37 mouse cellular contexts compared by ENCODE assay signal in genomic region chrX:139859402-139859801, GRCm38 (mm10). TPM values are rescaled to one million over a fixed set of nuclear protein-coding genes. Genes with fewer than 3 reads are reported as not detected.
DNase-seq lines count a peak whose midpoint lies in the region; ATAC-seq and TF ChIP-seq lines count a peak whose summit lies in the region.
"Had no signal": no experiment of that assay in that cellular context is flagged by ENCODE, and none has a peak within 500 bp of the region (broad histone marks: within the 10 kb centered on the region; RNA-seq: fewer than 3 reads in every experiment).

No protein-coding gene starts in this region.

- no peak for ATAC-seq in heart, embryonic 12.5 days (ENCODE audit: insufficient number of reproducible peaks, low FRiP score)
- ATAC-seq in stomach, postnatal 0 days (ENCODE audit: low FRiP score, low TSS enrichment) = peak; percentile 61
- ATAC-seq in lung, postnatal 0 days = no peak
- ATAC-seq: forebrain, embryonic 15.5 days; midbrain, embryonic 13.5 days had no signal

- no peaks in the 10 kb centered on the region for H3K4me1 ChIP-seq in heart, embryonic 12.5 days (replicated peaks)
- H3K4me1 ChIP-seq in heart, embryonic 10.5 days = no peaks in the 10 kb centered on the region
- H3K4me1 ChIP-seq in stomach, postnatal 0 days (replicated peaks; ENCODE audit: control insufficient read depth, insufficient read depth) = no peaks in the 10 kb centered on the region
- no peaks in the 10 kb centered on the region for H3K4me1 ChIP-seq in lung, postnatal 0 days (ENCODE audit: insufficient read depth, low read depth, low read length)
- H3K4me1 ChIP-seq: embryonic facial prominence, embryonic 13.5 days; forebrain, embryonic 10.5 days; forebrain, embryonic 15.5 days; hindbrain, embryonic 13.5 days; kidney, embryonic 15.5 days; limb, embryonic 10.5 days; limb, embryonic 15.5 days; liver, embryonic 13.5 days; midbrain, embryonic 13.5 days; neural tube, embryonic 15.5 days had no signal

- no peak for TF ChIP-seq CTCF in stomach, postnatal 0 days (IDR thresholded peaks at IDR 0.05; ENCODE audit: low read depth)
- no peak for TF ChIP-seq CTCF in lung, postnatal 0 days (IDR thresholded peaks at IDR 0.05)

- no peaks in the 10 kb centered on the region for H3K36me3 ChIP-seq in heart, embryonic 12.5 days
- no peaks in the 10 kb centered on the region for H3K36me3 ChIP-seq in heart, embryonic 10.5 days
- H3K36me3 ChIP-seq in stomach, postnatal 0 days (ENCODE audit: control insufficient read depth, insufficient read depth, low read length) = no peaks in the 10 kb centered on the region
- no peaks in the 10 kb centered on the region for H3K36me3 ChIP-seq in lung, postnatal 0 days (ENCODE audit: insufficient read depth, low read length)
- H3K36me3 ChIP-seq: embryonic facial prominence, embryonic 13.5 days; forebrain, embryonic 10.5 days; forebrain, embryonic 15.5 days; kidney, embryonic 15.5 days; limb, embryonic 10.5 days; limb, embryonic 15.5 days; liver, embryonic 13.5 days; midbrain, embryonic 13.5 days; neural tube, embryonic 15.5 days had no signal

- H3K9me3 ChIP-seq in heart, embryonic 12.5 days (replicated peaks) = no peaks in the 10 kb centered on the region
- H3K9me3 ChIP-seq in heart, embryonic 10.5 days = no peaks in the 10 kb centered on the region
- no peaks in the 10 kb centered on the region for H3K9me3 ChIP-seq in stomach, postnatal 0 days (ENCODE audit: control insufficient read depth, low read length)
- H3K9me3 ChIP-seq in lung, postnatal 0 days (ENCODE audit: low read length) = no peaks in the 10 kb centered on the region
- H3K9me3 ChIP-seq: embryonic facial prominence, embryonic 13.5 days; forebrain, embryonic 10.5 days; forebrain, embryonic 15.5 days; G1E; hindbrain, embryonic 13.5 days; kidney, embryonic 15.5 days; limb, embryonic 10.5 days; limb, embryonic 15.5 days; liver, embryonic 13.5 days; midbrain, embryonic 13.5 days; neural tube, embryonic 15.5 days had no signal

- DNase-seq in heart, embryonic 10.5 days (ENCODE audit: low spot score) = no peak
- DNase-seq in left cerebral cortex, postnatal 14 days (ENCODE audit: low spot score in 2 of 2) = peak; percentile 7 to 17
- no peak for DNase-seq in left cerebral cortex, adult 8-10 months (ENCODE audit: low spot score in 2 of 2)
- peak; percentile 72 for DNase-seq in brain, adult 2 months (ENCODE audit: low read depth, low spot score)
- DNase-seq in stomach, postnatal 0 days (ENCODE audit: low spot score) = no peak
- DNase-seq in lung, postnatal 0 days (ENCODE audit: low spot score) = no peak
- DNase-seq in layer of hippocampus, adult 9-10 months (ENCODE audit: low spot score) = no peak
- DNase-seq: adrenal gland, postnatal 25 days; cerebellum, adult 18-20 months; cerebellum, postnatal 10 days; gastrocnemius, postnatal 10 days; heart, adult 11 months; kidney, adult 18-20 months; kidney, postnatal 36 days; liver, embryonic 13.5 days; lung, adult 18-20 months; lung, postnatal 10 days; retina, postnatal 1 day; right cerebral cortex, postnatal 25 days; spleen, adult 18-20 months had no signal

- no peak overlapping the region for H3K9ac ChIP-seq in heart, embryonic 12.5 days
- H3K9ac ChIP-seq in stomach, postnatal 0 days (ENCODE audit: low read length) = no peak overlapping the region
- no peak overlapping the region for H3K9ac ChIP-seq in lung, postnatal 0 days (replicated peaks; ENCODE audit: low read depth)
- H3K9ac ChIP-seq: embryonic facial prominence, embryonic 13.5 days; forebrain, embryonic 15.5 days; hindbrain, embryonic 13.5 days; kidney, embryonic 15.5 days; limb, embryonic 15.5 days; liver, embryonic 13.5 days; midbrain, embryonic 13.5 days; neural tube, embryonic 15.5 days had no signal

- intact Hi-C loops in left cerebral cortex, postnatal 14 days (cut with DNase I) = no loop called here

- TF ChIP-seq EP300 in stomach, postnatal 0 days (optimal IDR thresholded peaks at IDR 0.05) = no peak
- TF ChIP-seq EP300 in lung, postnatal 0 days (IDR thresholded peaks at IDR 0.05) = no peak

- 0 out of 2 replicates have a peak overlapping the region, but pooled peaks have one; percentile 6 for H3K4me2 ChIP-seq in heart, embryonic 12.5 days
- no peak overlapping the region for H3K4me2 ChIP-seq in stomach, postnatal 0 days (replicated peaks; ENCODE audit: low read depth)
- no peak overlapping the region for H3K4me2 ChIP-seq in lung, postnatal 0 days (replicated peaks; ENCODE audit: low read depth, low read length)
- H3K4me2 ChIP-seq: embryonic facial prominence, embryonic 13.5 days; forebrain, embryonic 15.5 days; hindbrain, embryonic 13.5 days; kidney, embryonic 15.5 days; limb, embryonic 15.5 days; liver, embryonic 13.5 days; midbrain, embryonic 13.5 days; neural tube, embryonic 15.5 days had no signal

- H3K27me3 ChIP-seq in heart, embryonic 12.5 days (replicated peaks) = no peaks in the 10 kb centered on the region
- H3K27me3 ChIP-seq in heart, embryonic 10.5 days (ENCODE audit: insufficient read depth, poor library complexity, severe bottlenecking) = no peaks in the 10 kb centered on the region
- no peaks in the 10 kb centered on the region for H3K27me3 ChIP-seq in stomach, postnatal 0 days (ENCODE audit: control insufficient read depth, insufficient read depth, low read length)
- no peaks in the 10 kb centered on the region for H3K27me3 ChIP-seq in lung, postnatal 0 days (replicated peaks; ENCODE audit: insufficient read depth, low read length)
- H3K27me3 ChIP-seq: forebrain, embryonic 15.5 days; limb, embryonic 15.5 days; liver, embryonic 13.5 days had no signal

- H3K4me3 ChIP-seq in heart, embryonic 12.5 days = no peak overlapping the region
- H3K4me3 ChIP-seq in heart, embryonic 10.5 days = no peak overlapping the region
- H3K4me3 ChIP-seq in stomach, postnatal 0 days (ENCODE audit: low read depth, low read length) = no peak overlapping the region
- no peak overlapping the region for H3K4me3 ChIP-seq in lung, postnatal 0 days (ENCODE audit: low read depth, low read length)
- H3K4me3 ChIP-seq: embryonic facial prominence, embryonic 13.5 days; forebrain, embryonic 10.5 days; forebrain, embryonic 15.5 days; hindbrain, embryonic 13.5 days; kidney, embryonic 15.5 days; layer of hippocampus, adult 2 months; limb, embryonic 10.5 days; limb, embryonic 15.5 days; liver, embryonic 13.5 days; midbrain, embryonic 13.5 days; neural tube, embryonic 15.5 days had no signal

- WGBS in heart, embryonic 12.5 days = 33% methylated on average over 5 of the region's 5 CpGs
- 41% methylated on average over 5 of the region's 5 CpGs for WGBS in heart, embryonic 10.5 days
- WGBS in stomach, postnatal 0 days = 54% methylated on average over 5 of the region's 5 CpGs
- 58% methylated on average over 5 of the region's 5 CpGs for WGBS in lung, postnatal 0 days

- H3K27ac ChIP-seq in heart, embryonic 12.5 days (ENCODE audit: poor library complexity, severe bottlenecking) = no peak overlapping the region
- H3K27ac ChIP-seq in heart, embryonic 10.5 days = no peak overlapping the region
- H3K27ac ChIP-seq in stomach, postnatal 0 days (replicated peaks) = no peak overlapping the region
- H3K27ac ChIP-seq in lung, postnatal 0 days (ENCODE audit: low read length) = no peak overlapping the region
- H3K27ac ChIP-seq: embryonic facial prominence, embryonic 13.5 days; forebrain, embryonic 10.5 days; forebrain, embryonic 15.5 days; hindbrain, embryonic 13.5 days; kidney, embryonic 15.5 days; layer of hippocampus, adult 2 months; limb, embryonic 10.5 days; limb, embryonic 15.5 days; liver, embryonic 13.5 days; macrophage; midbrain, embryonic 13.5 days; neural tube, embryonic 15.5 days had no signal

RNA-seq across cellular contexts. Expression of gene Morc4, which starts 12.1 kb away (rescaled TPM):
- polyA plus RNA-seq in heart, embryonic 12.5 days (2016; fragmentation: Nextera tagmentation; extraction: Ambion mirVana) = 13.4 and 15.6 TPM in 2 replicates
- polyA plus RNA-seq in heart, embryonic 10.5 days (2016; fragmentation: Nextera tagmentation; extraction: Ambion mirVana) = 10.1 and 12.6 TPM in 2 replicates
- total RNA-seq in left cerebral cortex, postnatal 14 days (2021) = 1 to 10 TPM; 3.6 to 3.8 TPM
- total RNA-seq in left cerebral cortex, adult 8-10 months (2022) = 1 to 10 TPM; 3.0 to 6.5 (median 4.2) TPM
- 5.1 and 5.5 TPM in 2 replicates for polyA plus RNA-seq in stomach, postnatal 0 days (2015; fragmentation: Nextera tagmentation; extraction: Ambion mirVana)
- 5.0 and 6.4 TPM in 2 replicates for polyA plus RNA-seq in lung, postnatal 0 days (2015; fragmentation: Nextera tagmentation; extraction: Ambion mirVana)
- total RNA-seq: monocyte, adult 5-6 weeks had no signal

RNA-seq across cellular contexts. Expression of gene Cldn2, which starts 58.8 kb away (rescaled TPM):
- polyA plus RNA-seq in heart, embryonic 12.5 days (2016; fragmentation: Nextera tagmentation; extraction: Ambion mirVana) = 0.08 and 0.27 TPM in 2 replicates
- polyA plus RNA-seq in heart, embryonic 10.5 days (2016; fragmentation: Nextera tagmentation; extraction: Ambion mirVana) = 0.30 TPM in 1 of 2 replicates, not detected in the other
- under 1 TPM; 0.87 to 0.97 TPM for total RNA-seq in left cerebral cortex, postnatal 14 days (2021)
- total RNA-seq in left cerebral cortex, adult 8-10 months (2022) = 1 to 10 TPM in 1 of 4 experiments, under 1 TPM in 3; 0.20 to 2.2 (median 0.34) TPM
- polyA plus RNA-seq in stomach, postnatal 0 days (2015; fragmentation: Nextera tagmentation; extraction: Ambion mirVana) = 0.16 and 0.18 TPM in 2 replicates
- polyA plus RNA-seq in lung, postnatal 0 days (2015; fragmentation: Nextera tagmentation; extraction: Ambion mirVana) = 0.86 and 1.3 TPM in 2 replicates
- total RNA-seq: adrenal gland, postnatal 25 days; common myeloid progenitor, adult 5-6 weeks; megakaryocyte-erythroid progenitor cell, adult 5-6 weeks; monocyte, adult 5-6 weeks had no signal
- polyA plus RNA-seq: C2C12; embryonic facial prominence, embryonic 13.5 days; limb, embryonic 10.5 days; macrophage had no signal

Comparison
In these comparisons a context has a peak if more than half of its experiments do, and no peak if none do; other contexts are left out.
1. DNase-seq: peak in left cerebral cortex, postnatal 14 days (2 of 2) and brain, adult 2 months (single experiment); none in heart, embryonic 10.5 days (single experiment), left cerebral cortex, adult 8-10 months (0 of 2), stomach, postnatal 0 days (single experiment), lung, postnatal 0 days (single experiment) and layer of hippocampus, adult 9-10 months (single experiment).